In genomic region chr16:35113496-35113895, GRCm38 (mm10) we compare ENCODE assay signal across 19 mouse cellular contexts. TPM values are rescaled to one million over a fixed set of nuclear protein-coding genes. Genes with fewer than 3 reads are reported as not detected.
A peak's percentile ranks its signal among the peaks of the same experiment; 100 is the strongest.
DNase-seq lines count a peak whose midpoint lies in the region; ATAC-seq lines count a peak whose summit lies in the region.
"Had no signal": no experiment of that assay in that cellular context is flagged by ENCODE, and none has a peak within 500 bp of the region (broad histone marks: within the 10 kb centered on the region; RNA-seq: fewer than 3 reads in every experiment).

No protein-coding gene starts in this region.

- peak; percentile 79 for DNase-seq in heart, adult 11 months
- DNase-seq in heart, postnatal 4 days, result no peak
- DNase-seq in midbrain, embryonic 11.5 days (ENCODE audit: low spot score, missing footprints), result peak; percentile 62
- no peak for DNase-seq in midbrain, embryonic 10.5 days (ENCODE audit: low spot score)
- DNase-seq: adrenal gland, adult 2 months; adrenal gland, adult 8-10 months; adrenal gland, postnatal 10 days; adrenal gland, postnatal 14 days; adrenal gland, postnatal 25 days; adrenal gland, postnatal 36 days; B cell, adult 2 months; cerebellum, adult 11 months; cerebellum, adult 11-12 months; cerebellum, adult 18-20 months had no signal

- H3K9me3 ChIP-seq in midbrain, embryonic 11.5 days (ENCODE audit: control insufficient read depth, low read length), result no peaks in the 10 kb centered on the region
- no peaks in the 10 kb centered on the region for H3K9me3 ChIP-seq in midbrain, embryonic 10.5 days (replicated peaks)

- H3K4me1 ChIP-seq in midbrain, embryonic 11.5 days (ENCODE audit: control insufficient read depth, insufficient read depth, low read length), result peaks cover 6% of the 10 kb centered on the region; the same call in 1 of the 2 replicates
- H3K4me1 ChIP-seq in midbrain, embryonic 10.5 days, result peaks cover 8% of the 10 kb centered on the region

- no peak overlapping the region for H3K4me2 ChIP-seq in midbrain, embryonic 11.5 days

- no peaks in the 10 kb centered on the region for H3K36me3 ChIP-seq in midbrain, embryonic 11.5 days (ENCODE audit: control insufficient read depth, insufficient read depth, low read length)
- 0 out of 2 replicates have a peak, but pooled peaks cover under 1% of the 10 kb centered on the region for H3K36me3 ChIP-seq in midbrain, embryonic 10.5 days

- H3K9ac ChIP-seq in midbrain, embryonic 11.5 days (ENCODE audit: low read length), result no peak overlapping the region

- WGBS in midbrain, embryonic 11.5 days, result 84% methylated on average over 5 of the region's 5 CpGs
- 89% methylated on average over 5 of the region's 5 CpGs for WGBS in midbrain, embryonic 10.5 days

- no peak for ATAC-seq in midbrain, embryonic 11.5 days (ENCODE audit: low FRiP score)
- ATAC-seq: activated CD4-positive, CD25-positive, alpha-beta regulatory T cell, adult 4 months; CD4-positive, CD25-positive, alpha-beta regulatory T cell, adult 4 months; Patski had no signal

- no peak overlapping the region for H3K4me3 ChIP-seq in midbrain, embryonic 11.5 days (ENCODE audit: low read depth, low read length)
- H3K4me3 ChIP-seq in midbrain, embryonic 10.5 days, result no peak overlapping the region

- no peaks in the 10 kb centered on the region for H3K27me3 ChIP-seq in midbrain, embryonic 11.5 days (ENCODE audit: control insufficient read depth, insufficient read depth, low read length)
- H3K27me3 ChIP-seq in midbrain, embryonic 10.5 days (ENCODE audit: low read depth, poor library complexity, severe bottlenecking), result no peaks in the 10 kb centered on the region
- H3K27me3 ChIP-seq: CH12.LX, Patski had no signal

- H3K27ac ChIP-seq in midbrain, embryonic 11.5 days (ENCODE audit: low read depth, low read length), result no peak overlapping the region
- H3K27ac ChIP-seq in midbrain, embryonic 10.5 days (replicated peaks), result no peak overlapping the region

RNA-seq across cellular contexts. Expression of gene Adcy5, which starts 41.2 kb away (rescaled TPM):
- 10 to 100 TPM; 65.2 to 65.7 TPM for total RNA-seq in heart, postnatal 4 days (2021)
- polyA plus RNA-seq in midbrain, embryonic 11.5 days (2014; fragmentation: Nextera tagmentation; extraction: Ambion mirVana), result 1.7 TPM in 2 replicates
- polyA plus RNA-seq in midbrain, embryonic 10.5 days (2016; fragmentation: Nextera tagmentation; extraction: Ambion mirVana), result 0.72 and 1.8 TPM in 2 replicates
- polyA plus RNA-seq: G1E had no signal

Comparison
In these comparisons a context has a peak if more than half of its experiments do, and no peak if none do; other contexts are left out.
1. DNase-seq: peak in heart, adult 11 months (single experiment) and midbrain, embryonic 11.5 days (single experiment); none in heart, postnatal 4 days (single experiment) and midbrain, embryonic 10.5 days (single experiment).